Mouse (Mus musculus) CD4-positive helper T cell, adult 2 months (primary cell): Measurements from ENCODE around the gene Arel1.

Source experiments
- DNase-seq: peaks from one replicate; pipeline ENCODE4 v3.0.0-alpha.2; 2012; ENCODE audit warnings: low read depth, missing footprints, low spot score

Gene Arel1

DNA sequence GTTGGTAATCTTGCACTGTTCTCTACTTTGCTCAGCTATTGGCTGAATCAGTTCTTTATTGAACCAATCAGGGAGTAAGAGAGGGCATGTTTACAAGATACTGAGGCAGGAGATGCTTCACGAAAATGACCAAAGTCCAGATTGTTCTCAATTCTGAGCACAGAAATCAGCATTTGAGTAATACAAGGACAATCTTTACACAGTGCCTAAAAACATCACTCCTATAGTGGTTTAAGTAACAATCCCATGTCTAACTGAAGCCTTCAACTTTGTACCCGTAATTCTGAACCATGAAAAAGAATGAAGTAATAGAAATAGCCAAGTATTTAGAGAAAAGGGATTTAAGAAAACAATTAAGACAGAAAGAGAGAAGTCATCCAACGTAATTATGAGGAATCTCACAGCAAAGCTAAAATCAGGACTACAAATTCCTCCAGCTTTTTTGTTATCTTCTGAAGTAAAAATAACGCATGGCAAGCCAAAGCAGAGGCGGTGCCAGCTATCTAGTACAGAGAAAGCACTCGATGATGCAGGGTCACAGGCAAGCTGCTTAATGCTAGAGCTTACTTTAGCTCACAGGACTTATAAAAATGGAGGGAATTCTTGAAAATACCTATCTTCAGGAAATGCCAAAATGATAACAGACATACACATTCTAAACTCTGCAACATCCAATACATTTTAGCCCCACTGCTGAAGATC lies 22.0 kb downstream of the Arel1 start:
- DNase-seq, result no peak

DNA sequence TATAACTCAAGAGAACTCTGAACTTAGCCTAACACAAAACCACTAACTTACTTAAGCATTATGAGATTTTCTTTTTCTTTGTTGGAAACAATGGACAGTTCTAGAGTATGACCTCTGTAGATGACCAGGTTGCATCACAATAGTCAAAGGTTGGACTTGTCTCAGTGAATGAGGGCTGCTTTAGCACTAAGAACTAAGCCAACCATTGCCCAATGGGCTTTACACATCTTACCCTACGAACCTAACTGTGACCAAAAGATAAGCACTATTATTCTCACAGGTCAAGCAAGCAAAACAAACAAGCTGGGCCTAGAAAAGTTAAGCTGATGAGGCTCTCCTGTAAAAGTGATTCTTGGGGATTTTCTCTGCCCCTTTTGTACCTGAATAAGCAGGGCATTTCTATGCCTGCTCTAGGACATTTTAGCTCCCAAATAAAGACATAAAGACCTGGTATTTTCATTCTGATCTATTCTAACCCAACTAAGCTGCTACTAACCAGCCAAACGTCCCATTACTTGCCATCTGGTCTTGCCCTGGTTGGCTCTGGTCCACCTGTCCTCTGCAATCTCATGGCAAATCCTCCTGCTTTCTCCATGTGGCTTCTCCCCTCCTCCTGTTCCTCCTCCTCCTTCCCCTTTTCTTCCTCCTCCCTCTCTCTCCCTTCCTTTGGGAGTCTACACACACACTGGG lies 22.7 kb downstream of the Arel1 start:
- no peak for DNase-seq

DNA sequence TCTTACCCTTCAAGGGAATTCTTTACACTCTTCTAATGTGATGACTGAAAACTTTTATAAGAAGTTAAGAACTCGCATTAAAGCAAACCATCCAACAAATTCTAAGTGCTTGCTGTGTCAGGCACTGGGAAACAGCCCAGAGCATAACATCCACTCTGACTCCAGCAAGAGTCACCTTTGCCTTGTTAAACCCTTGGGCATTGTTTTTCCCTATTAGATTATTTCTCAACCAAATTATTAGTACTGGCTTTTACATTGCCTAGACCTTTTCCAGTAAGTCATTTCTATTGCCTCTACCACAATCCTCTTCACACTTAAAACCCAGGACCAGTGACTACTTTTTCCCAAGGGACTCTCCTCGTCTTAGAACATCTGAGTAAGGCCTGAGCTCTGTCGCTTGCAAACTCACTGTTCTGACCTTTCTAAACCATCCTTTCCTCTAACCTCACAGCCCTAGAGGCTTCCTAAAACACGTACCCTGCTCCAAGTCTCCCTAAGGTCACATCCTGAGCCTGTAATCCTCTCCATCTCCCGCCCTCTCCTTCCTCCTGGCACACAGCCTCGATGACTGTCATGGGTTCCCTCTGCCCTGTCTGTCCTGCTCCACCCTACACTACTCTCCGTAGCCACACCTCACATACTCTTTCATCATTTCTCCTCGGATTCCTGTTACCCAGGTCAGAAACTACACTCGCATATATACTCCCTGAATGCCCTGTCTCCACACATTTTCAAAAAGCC lies 25.7 kb downstream of the Arel1 start:
- no peak for DNase-seq

DNA sequence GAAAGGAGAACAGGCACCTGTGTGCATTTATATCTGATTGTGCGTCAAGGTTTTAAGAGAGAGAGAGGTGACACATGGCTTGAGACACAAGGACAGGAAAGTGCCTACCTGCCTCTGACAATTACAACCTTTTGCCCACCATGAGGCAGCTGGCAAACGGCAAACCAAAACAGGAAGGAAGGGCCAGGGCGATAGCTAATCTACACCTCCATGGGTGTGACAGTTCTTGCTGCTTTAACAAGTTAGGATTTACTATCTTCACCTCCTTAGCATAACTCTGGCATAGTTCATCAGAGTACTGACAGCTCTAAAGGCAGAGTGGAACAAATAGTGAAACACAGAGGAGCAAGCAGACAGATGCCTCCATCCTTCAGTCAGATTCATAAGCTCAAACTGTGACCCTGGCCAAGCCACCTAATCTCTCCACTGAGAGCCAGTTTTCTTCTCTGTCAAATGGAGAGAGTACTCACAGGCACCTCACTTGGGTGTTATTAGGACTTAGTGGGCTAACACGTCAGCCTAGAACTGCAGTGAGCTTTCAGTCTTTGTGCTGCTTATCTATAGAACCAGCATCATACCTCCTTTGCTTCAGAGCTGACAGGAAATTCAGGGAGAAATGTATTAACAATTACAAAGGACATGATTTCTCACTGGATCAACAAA lies 26.4 kb downstream of the Arel1 start:
- DNase-seq, result no peak

DNA sequence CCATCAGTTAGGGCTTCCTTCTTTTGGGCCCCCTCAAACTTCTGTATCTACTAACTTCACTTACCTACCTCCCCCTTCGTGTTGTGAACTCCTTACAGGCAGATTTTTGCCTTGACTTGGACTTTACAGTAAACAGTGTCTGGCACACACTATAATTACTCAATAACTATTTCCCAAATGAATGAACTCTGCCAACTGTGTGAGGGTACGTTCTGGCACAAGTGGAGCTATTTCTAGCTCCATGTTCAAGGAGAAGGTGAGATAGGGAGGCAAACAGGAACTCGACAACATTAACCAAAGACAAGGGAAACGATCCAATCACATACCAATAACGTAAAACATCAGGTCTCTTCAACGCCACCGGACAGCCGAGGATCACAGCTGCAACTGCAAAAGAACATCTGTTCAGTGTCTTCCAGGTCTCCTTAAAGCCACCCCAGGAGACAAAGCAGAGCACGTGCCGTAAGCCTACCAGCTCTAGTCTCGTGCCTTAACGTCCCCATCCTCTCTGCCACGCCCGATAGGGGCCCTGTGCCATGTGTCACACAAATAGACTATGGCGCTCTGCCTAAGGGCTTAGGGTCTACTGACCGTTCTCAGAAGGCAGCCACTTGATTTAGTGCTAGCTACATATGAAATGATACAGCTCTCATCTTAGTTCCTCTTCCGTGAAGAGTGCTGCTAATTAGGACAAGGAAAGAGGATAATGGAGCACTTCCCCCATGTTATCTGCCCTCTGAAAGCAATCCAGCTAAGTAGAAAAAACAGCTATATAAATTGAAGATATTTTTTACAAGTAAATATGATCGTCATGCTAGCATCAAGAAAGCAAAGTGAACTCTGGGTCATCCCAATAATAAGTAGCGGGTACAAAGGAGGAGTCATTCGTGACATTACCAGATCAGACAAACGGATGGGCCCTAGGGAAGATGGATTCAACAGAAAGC lies 27.4 kb downstream of the Arel1 start:
- no peak for DNase-seq

DNA sequence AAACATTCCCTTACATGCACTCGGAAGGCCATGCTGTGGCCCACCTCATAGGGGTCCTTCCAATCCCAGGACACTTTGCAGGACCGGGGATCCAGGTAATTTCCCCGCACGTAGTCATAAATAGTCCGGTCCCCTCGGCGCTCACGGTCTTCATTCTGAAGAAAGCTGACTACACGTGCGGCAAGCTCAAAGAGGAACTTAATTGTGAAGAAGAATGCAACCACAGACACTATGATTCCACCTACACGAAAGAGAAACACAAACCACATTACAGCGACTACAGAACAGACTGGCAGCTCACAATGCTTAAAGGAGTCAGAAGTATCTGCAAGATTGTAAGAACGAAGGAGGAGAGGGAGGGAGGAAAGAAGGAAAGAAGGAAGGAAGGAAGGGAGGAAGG lies 29.0 kb downstream of the Arel1 start:
- peak; percentile 47 for DNase-seq

DNA sequence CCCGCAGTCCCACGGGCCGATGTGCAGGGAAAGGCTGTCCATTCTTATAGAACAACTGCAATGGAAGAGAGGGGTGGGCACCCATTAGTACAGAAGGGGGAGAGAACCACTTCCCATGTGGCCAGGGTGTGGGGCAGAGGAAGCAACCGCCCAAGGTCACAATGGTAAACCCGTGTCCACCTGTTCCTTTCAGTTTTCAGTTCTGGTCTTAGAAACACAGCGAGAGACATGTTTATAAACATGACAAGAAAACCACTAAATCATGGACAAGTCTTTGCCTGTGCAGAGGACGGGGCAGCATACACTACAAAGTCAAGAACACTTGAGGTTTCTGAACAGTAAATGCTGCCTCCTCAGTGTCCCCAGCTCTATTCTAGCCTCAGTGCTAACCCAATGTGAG lies 30.4 kb downstream of the Arel1 start:
- DNase-seq, result no peak

DNA sequence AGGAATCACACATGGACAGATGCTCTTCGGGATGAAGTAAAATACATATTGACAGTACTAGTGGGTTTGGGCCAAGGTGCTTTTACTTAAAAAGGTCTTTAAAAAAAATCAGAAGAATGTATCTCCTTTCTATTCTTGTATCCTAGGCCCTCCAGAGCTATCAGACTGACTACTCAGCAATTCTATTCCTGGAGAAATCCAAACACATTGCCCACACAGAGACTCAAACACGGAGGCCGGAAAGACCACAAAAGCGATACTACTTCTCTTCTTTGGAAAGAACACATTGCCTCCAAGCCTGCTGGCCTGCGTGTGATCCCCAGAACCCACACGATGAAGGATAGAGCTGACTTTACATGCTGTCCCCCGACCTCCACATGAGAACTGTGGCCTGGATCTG lies 31.6 kb downstream of the Arel1 start:
- DNase-seq, result no peak

DNA sequence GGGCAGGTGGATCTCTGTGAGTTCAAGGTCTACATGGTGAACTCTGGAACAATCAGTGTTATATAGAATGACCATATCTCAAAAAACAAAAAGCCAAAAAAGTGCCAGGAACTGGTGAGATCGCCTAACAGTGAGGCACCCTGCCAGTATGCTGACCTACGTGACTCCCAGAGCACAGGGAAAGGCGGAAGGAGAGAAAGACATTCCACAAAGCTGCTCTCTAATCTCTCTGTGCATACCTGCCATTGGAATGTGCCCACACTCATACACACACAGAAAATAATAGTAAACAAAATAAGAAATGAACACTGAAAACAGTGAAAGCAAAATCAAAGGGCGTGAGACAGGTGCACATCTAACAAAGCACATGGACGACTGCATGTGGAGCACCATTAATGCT lies 35.4 kb downstream of the Arel1 start:
- DNase-seq, result no peak

DNA sequence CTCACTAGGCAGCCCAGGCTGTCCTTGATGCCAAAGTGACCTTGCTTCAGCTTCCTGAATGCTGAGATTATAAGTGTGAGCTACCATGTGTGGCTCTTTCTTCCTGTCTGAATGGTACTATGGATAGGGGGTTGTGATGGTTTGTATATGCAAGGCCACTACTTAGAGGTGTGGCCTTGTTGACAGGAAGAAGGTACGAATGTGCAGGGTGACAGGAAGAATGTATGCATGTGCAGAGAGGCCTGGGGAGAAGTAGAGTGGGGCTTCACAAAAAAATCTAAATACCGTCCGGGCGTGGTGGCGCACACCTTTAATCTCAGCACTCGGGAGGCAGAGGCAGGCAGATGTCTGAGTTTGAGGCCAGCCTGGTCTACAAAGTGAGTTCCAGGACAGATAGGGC lies 38.5 kb downstream of the Arel1 start:
- no peak for DNase-seq

DNA sequence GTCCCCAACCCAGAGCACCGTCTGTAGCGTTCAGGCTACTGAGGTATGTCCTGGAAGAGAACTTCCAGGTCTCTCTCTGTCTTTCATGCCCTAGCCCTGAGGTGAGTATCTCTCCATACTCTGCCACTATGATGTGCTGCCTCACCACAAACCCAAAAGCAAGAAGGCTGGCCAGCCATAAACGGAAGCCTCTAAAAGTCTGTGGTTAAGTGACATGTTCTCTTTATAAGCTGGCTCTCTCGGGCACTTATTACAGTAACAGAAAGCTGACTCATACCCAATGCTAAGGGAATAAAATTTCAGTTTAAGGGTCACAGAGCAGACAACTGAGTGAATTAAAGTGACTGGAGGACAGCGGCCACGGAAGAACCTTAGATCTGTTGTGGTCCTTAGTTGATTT lies 44.2 kb downstream of the Arel1 start:
- DNase-seq, result no peak

DNA sequence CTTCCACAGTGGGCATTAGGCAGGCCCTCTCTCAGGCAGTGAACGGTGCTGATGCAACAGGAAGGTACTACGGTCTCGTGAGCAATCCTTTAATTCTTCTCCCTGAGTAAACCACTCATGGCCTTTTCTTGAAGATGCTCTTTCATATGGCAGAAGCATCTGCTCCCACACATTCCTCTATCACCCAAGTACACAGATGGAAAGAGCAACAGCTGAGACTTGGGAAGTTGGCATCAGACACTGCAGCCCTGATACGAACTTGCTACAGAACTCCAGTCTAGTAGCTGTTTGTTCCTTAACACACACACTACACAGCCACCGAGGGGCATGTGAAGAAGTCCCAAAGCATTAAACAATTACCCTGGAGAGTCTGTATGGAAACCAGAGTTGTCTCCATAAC lies 46.4 kb downstream of the Arel1 start:
- DNase-seq, result no peak

DNA sequence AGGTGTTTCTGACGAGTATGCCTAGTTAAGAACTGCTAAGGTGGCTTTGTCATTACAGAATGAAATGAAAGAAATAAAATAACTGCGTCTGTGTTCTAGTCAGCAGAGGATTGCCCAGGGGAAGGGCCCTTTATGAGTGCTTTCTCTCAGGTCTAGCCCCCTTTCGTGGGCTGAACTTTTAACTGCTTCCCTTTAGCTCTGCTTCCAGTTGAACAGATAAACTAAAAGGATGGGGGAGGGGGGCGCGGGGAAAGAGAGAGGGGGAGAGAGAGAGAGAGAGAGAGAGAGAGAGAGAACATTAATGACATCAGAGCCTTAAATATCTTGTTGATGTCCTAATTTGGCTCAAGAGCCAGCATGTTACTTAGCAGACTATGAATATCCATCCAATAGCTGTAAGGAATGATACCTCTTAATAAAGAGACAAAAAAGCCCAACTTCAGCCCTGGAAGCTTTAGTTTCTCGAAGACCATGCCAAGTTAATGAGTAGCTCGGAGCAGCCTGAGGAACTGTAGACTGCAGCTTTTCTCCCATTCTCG lies 48.8 kb downstream of the Arel1 start:
- DNase-seq, result no peak

DNA sequence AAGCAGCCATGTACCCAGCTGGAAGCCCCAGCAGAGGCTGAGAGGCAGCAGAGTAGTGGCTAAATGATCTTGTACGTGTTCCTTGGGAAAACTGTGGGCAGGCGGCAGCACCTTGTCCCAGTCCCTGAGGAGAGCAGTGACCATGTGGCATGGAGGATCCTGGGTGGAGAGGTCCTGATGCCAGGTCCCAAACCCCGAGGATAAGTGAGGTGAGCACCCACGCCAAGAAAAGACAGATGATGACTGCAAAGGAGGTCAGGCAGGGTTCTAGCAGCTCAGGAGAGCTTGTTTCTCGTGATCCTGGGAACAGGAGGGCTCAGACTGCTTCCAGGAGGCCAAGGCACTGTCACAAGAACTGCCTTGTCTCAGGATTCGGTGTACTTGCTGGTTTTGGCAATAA lies 51.9 kb downstream of the Arel1 start:
- no peak for DNase-seq

DNA sequence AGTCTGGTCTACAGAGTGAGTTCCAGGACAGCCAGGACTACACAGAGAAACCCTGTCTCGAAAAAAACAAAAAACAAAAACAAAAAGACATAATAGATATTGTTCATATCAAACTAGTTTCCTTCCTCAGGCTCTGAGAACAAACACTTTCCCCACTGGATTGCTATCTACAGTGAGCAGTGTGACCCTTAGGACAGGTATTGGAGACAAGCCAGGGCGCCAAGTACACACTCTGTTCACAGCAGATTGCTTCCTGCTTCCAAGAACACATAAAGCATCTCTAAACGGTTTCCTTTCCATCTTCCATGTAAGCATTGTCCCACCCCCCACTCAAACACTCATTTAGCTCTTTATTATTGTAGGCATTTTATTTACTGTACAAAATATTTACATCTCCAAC lies 52.9 kb downstream of the Arel1 start:
- no peak for DNase-seq

DNA sequence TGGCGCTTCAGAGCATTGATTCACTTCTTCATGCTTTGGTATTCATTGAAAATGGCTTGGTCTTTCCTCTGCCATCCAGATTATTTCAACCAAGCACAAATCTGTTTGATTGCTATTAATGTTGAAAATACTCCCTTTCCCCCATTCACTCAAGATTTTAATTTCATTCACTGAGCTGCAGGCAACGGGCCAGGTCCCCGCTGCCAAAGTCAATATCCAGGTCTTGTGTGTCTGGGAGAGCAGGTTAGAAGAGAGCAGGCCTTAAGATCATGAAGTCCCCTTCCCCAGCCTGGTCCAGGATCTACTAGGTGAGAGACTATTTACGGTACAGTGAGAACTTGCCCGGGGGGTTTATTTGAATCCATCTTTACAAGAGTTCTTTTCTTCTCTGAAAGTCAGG lies 55.7 kb downstream of the Arel1 start:
- no peak for DNase-seq

DNA sequence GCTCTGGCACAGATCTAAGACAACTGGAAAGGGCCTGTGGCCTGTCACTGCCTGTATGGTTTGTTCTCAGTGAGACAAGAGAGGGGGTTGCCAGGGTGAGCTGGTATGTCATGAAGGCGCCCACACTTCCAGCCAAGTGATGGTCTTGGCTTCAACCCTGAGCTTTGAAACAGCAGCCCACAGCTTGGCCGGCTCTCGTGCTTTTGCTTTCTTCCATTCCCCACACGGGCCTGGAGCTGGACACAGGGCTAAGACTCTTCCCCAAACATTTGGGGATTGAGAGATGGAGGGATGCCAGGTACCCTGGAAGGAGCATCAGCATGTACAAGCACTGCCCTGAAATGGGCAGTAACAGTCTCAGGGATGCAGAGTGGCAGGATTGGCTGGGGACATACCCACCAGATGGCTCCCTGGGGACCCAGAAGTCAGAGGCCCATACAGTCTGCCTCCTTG lies 58.0 kb downstream of the Arel1 start:
- no peak for DNase-seq

DNA sequence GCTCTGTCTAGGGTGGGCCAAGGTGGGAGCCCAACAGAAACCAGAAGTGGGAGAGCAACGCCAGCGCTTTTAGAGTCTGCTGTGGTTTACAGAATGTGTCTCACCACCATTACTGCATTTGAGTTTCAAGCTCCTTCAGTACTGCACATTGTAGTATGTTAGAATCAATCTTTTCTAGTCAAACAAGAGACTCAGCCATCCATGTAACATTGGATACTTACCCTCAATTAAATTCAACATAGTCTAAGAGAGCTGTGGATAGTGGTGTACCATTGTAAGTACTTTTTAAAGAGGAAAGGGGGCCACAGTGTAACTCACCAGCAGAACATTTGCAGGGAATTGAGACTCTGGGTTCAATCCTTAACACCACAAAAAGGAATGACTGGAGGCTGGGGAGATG lies 59.1 kb downstream of the Arel1 start:
- no peak for DNase-seq

DNA sequence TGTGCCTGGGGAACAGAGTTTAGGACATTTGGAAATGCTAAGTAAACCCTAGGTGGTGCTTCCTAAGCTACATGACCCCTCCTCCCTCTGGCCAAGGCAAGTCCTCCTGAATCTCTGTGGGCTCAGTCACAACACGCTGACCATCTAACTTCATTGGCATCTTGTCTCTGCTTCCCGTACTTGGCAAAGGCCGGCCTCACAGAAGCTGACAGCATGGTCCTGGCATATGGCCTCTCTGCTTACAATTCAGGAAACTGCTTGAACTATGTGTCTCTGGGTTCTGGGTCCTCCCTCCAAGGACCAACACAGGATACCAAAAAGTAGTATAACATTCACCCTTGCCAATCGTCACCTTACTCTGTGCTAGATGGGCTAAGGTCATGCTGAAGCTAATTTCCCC lies 60.6 kb downstream of the Arel1 start:
- DNase-seq, result no peak

DNA sequence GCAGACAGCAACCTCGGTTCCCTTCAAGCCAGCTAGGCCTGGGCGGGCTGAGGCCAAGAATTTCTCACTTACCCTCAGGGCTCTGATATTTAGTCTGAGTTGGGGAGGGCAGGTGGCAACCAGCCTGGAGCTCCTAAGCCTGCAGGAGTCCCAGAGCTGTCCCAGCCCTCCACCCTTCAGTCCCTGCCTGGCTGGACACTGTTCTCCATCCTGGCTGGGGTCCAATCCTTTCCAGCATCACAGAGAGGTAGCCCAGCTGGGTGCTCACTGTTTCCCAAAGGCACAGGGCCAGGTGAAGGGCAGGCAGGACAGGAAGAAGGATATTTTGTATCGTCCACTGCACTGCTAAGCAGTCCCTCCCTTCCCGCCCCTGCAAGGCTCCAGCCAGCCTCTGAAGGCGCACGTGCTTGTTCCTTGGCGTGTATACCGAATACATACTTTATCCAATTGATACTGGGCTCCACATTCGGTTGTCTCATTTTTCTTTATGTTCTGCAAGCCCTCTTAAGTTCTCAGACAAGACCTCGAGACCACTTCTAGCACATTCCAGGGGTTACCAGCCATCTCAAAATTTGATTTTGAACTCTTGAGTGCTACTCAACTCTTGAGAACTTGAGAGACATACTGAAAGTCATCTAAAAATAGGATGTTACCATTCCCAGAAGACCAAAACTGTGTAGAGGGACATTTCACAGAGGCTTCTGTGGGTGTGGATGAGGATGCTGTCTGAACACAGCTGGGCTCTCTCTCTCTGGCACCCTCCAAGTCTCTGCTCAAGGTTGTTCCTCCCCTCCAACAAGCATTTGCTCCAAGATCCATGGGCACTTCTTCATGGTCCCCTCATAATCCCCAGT lies 62.8 kb downstream of the Arel1 start:
- no peak for DNase-seq
